Mouse (Mus musculus): ENCODE results near the gene Fbln1. TPM values are rescaled to one million over a fixed set of nuclear protein-coding genes. Genes with fewer than 3 reads are reported as not detected.

Fbln1 gene
- total RNA-seq (2022), result 10 to 100 TPM; 11.6 to 14.5 (median 11.9) TPM

- DNase-seq (ENCODE audit: low spot score in 2 of 2), result peak; percentile 39 to 46
These were observed at the start of gene Fbln1 for GRCm38 (mm10) chr15:85205792-85206702. Gene Fbln1 (plus strand): TSS chr15:85205949.

- DNase-seq (ENCODE audit: low spot score in 2 of 2), result no peak
These were observed 49.6 kb upstream of the Fbln1 start for GRCm38 (mm10) chr15:85156198-85156597.

GRCm38 (mm10) chr15:85161416-85161815, 44.3 kb upstream of the Fbln1 start:
- DNase-seq (ENCODE audit: low spot score in 2 of 2), result no peak

GRCm38 (mm10) chr15:85162693-85163663, 42.8 kb upstream of the Fbln1 start:
- no peak for DNase-seq (ENCODE audit: low spot score in 2 of 2)

- no peak for DNase-seq (ENCODE audit: low spot score in 2 of 2)
These were observed 39.3 kb upstream of the Fbln1 start for GRCm38 (mm10) chr15:85166433-85166933.

- DNase-seq (ENCODE audit: low spot score in 2 of 2), result no peak
These were observed 38.6 kb upstream of the Fbln1 start for GRCm38 (mm10) chr15:85167086-85167679.

- no peak for DNase-seq (ENCODE audit: low spot score in 2 of 2)
These were observed 33.7 kb upstream of the Fbln1 start for GRCm38 (mm10) chr15:85172054-85172453.

- DNase-seq (ENCODE audit: low spot score in 2 of 2), result no peak
These were observed 32.3 kb upstream of the Fbln1 start for GRCm38 (mm10) chr15:85173425-85173824.

GRCm38 (mm10) chr15:85174060-85174459, 31.7 kb upstream of the Fbln1 start:
- no peak for DNase-seq (ENCODE audit: low spot score in 2 of 2)

- no peak for DNase-seq (ENCODE audit: low spot score in 2 of 2)
These were observed 28.2 kb upstream of the Fbln1 start for GRCm38 (mm10) chr15:85177576-85177975.

GRCm38 (mm10) chr15:85178172-85178571, 27.6 kb upstream of the Fbln1 start:
- no peak for DNase-seq (ENCODE audit: low spot score in 2 of 2)

GRCm38 (mm10) chr15:85179528-85180180, 26.1 kb upstream of the Fbln1 start:
- no peak for DNase-seq (ENCODE audit: low spot score in 2 of 2)

- no peak for DNase-seq (ENCODE audit: low spot score in 2 of 2)
These were observed 25.4 kb upstream of the Fbln1 start for GRCm38 (mm10) chr15:85180368-85180767.

GRCm38 (mm10) chr15:85182063-85182462, 23.7 kb upstream of the Fbln1 start:
- no peak for DNase-seq (ENCODE audit: low spot score in 2 of 2)

- DNase-seq (ENCODE audit: low spot score in 2 of 2), result no peak
These were observed 18.8 kb upstream of the Fbln1 start for GRCm38 (mm10) chr15:85186916-85187315.

- DNase-seq (ENCODE audit: low spot score in 2 of 2), result no peak
These were observed 17.5 kb upstream of the Fbln1 start for GRCm38 (mm10) chr15:85188167-85188778.

GRCm38 (mm10) chr15:85200446-85201289, 5.1 kb upstream of the Fbln1 start:
- DNase-seq (ENCODE audit: low spot score in 2 of 2), result no peak

- DNase-seq (ENCODE audit: low spot score in 2 of 2), result no peak
These were observed 3.5 kb upstream of the Fbln1 start for GRCm38 (mm10) chr15:85202199-85202598.

- DNase-seq (ENCODE audit: low spot score in 2 of 2), result no peak
These were observed 3.0 kb upstream of the Fbln1 start for GRCm38 (mm10) chr15:85202787-85203186.
